Mouse (Mus musculus) brain, embryonic 14.5 days (tissue): ENCODE data around the gene Gga3.

Source experiments
- CTCF ChIP-seq: fragments of 200-500 bp; IDR thresholded peaks from 2 replicates; pipeline ENCODE4 v1.5.1; 2012; ENCODE audit warnings: inconsistent platforms, mild to moderate bottlenecking, moderate library complexity, borderline replicate concordance; ENCODE audit not compliant: insufficient read depth, insufficient read length; ENCODE audit errors: extremely low read depth
- POLR2A ChIP-seq: fragments of 200-500 bp; IDR thresholded peaks from 2 replicates; pipeline ENCODE4 v1.6.1; 2012; ENCODE audit warnings: mild to moderate bottlenecking, inconsistent platforms, borderline replicate concordance; ENCODE audit not compliant: poor library complexity, insufficient read depth, insufficient read length, severe bottlenecking; ENCODE audit errors: extremely low read depth

DNA sequence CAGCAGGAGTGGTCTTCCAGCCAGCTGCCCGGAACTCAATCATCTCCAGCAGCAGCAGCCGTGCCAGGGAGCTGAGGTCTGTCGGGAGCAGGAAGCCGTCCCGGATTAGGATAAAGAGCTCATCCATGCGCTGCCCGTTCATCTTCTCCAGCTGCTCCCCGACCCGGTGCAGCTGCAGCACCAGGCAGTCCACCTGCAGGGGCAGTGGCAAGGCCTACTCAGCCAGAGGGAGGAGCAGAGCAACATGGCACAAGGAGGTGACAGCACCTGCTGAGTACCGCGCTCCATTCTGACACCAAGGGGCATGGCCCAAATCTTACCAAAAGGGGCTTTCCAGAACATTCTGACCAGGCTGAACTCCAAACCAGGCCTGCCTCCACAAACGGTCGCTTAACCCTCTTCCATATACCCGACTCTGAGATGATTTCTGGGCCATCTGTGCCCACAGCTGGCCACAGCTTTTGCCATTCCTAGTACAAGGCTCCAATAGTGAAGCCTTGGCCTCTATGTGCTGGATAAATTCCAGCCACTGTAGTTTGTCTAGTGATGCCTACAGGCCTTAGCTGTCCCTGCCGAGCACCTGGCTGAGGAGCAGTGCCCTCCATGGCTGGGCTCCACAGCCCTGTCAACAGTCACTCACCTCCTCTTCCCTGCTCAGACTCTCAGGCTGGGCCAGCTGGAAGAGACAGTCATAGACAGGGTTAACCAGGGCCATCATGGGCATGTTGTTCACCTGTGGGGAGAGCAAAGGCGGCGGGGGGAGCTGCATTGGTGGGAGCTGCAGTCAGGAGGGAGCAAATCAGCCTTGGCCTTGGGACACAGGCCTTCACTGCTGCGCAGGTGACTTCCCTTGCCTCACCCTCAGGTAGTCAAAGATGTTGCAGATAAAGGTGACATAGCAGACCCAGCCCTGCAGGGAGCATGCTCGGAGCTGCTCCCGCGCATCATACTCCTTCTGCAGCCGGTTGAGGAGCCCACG is 4.9 kb upstream of the Gga3 start:
- TF ChIP-seq CTCF: no peak
- TF ChIP-seq POLR2A: no peak
